Mouse (Mus musculus): ENCODE measurements around the gene Gm20388.

Gene Gm20388

DNA sequence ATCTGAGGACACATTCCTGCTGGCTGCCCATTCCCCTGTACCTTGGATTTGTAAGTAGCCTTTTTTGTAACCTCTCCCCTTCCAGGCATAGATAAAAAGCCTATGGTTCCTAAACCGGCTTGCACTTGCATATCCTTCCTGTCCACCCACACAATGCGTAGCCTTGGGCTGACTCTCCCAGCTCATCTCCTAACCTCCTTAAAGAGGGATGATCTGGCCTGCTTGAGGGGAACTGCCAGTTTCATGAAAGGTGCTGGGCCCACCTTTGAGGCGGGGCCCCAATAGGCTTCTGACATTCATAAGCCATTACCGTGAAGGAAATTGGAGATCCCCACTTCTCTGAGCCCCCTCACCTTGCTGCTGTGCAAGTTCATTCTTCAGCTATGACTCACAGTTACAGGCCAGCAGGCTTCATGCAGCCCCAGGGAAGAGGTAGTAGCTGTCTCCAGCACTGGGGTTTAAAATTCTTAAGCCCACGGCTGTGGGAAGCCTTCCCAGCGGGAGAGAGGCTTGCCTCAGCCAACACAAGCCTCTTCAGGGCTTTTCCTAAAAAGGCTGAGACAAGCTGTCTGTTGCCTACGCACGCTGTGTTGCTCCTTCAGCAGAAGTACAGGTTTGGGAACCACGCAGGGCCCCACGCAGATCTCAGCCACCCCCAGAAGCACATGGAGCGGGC is 2551.0 kb downstream of the Gm20388 start:
- no peak for DNase-seq

- no peak for DNase-seq
Observed at GRCm38 (mm10) chr8:122462510-122462909, 2551.9 kb downstream of the Gm20388 start.

DNA sequence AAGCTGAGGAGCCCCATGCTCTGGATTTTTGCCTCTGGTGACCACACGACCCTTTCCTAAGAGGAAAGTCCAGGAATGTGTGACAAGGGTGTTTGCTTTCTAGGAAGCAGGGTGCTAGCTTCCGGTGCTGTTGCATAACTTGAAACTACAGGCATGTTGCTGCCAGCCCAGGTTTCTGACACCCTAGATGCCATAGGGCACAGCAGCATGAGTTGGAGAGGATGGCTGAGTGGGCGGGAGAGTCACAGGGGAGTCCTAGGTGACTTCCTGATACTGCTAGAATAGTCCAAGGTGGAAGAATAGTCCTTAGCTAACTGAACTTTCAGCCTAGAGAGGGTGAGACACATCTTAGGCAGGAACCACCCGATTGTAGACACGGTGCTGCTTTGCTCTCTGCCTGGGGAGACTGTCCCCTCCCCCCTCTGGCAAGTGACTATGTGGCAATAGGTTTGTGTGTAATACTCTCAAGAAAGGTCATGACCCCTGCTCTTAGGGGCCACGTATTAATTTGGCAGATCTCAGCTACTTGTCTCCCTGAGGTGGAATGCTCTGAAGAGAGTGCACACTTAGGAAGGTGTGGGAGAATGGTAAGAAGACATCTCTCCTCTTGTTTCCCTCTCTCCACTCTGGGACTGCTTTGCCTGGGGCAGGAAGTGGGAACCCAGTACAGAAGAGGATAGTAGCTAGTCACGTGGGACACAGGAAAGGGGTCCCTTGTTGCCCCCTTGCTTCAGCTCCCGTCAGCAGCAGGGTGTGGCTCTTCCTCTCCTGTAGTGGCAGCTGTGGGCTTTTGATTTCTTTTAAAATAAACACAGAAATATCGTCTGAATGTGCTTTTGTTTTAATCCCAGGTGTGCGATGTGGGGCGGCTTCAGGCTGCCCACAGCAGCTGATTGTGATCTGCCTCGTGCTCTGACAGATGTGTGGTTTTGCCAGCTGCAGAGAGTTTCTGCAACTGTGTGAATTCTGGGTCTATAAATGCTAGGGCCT is 2553.3 kb downstream of the Gm20388 start:
- peak; percentile 61 to 63 for DNase-seq

DNA sequence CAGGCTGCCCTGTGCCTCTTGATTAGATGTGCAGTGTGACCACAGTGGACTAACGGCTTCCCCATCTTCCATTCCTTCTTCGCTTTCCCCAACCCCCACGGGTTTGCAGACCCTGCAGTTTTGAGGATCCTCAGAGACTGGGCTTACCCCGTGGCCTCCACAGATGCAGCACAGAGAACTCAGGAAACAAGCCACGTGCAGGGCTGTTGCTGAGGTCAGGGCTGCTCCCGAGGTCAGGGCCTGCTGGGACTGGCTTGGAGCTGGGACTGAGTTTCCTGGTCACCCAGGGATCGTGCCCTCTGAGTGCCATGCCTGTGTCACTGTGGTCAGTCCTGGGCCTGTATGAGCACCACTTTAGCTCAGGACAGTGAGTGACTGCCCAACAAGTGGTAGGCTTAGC is 2554.3 kb downstream of the Gm20388 start:
- no peak for DNase-seq

DNA sequence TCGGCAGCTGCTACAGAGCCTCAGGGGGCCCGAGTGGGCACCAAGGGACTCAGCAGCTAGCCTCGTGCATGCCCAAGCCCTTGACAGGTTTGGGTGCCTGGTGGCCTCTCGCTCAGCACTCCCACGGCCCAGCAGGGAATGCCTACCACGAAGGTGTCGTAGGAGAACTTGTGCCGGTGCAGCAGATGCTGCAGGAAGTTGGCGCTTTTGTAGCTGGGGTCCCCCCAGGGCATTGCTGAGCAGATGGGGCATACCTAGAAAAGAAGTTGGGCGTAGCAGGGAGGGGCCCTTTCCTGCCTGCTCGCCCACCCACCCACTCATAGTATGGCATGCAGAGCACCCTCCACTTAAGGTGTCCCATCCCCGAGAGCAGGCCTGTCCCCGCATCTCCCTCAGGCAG is 2557.2 kb downstream of the Gm20388 start:
- DNase-seq, result no peak

DNA sequence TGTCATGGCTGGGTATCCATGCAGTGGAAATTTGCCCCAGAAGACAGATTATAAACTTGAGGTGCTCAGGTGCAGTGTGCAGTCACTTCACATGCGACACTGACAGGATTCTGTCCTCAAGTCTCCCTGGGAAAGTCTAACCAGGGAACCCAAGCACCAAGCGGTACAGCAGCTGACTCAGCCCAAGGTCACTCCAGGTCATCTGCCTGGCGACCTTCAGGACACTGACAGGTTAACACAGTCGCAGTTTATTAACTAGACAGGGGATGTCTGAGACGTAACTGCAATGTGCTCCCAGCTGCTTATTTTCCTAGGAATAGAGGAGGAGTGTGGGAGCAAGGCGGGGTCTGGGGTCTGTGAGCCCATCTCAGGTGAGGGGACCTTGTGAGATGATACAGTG is 2558.8 kb downstream of the Gm20388 start:
- DNase-seq, result no peak

GRCm38 (mm10) chr8:122469965-122470364 is 2559.3 kb downstream of the Gm20388 start:
- no peak for DNase-seq

DNA sequence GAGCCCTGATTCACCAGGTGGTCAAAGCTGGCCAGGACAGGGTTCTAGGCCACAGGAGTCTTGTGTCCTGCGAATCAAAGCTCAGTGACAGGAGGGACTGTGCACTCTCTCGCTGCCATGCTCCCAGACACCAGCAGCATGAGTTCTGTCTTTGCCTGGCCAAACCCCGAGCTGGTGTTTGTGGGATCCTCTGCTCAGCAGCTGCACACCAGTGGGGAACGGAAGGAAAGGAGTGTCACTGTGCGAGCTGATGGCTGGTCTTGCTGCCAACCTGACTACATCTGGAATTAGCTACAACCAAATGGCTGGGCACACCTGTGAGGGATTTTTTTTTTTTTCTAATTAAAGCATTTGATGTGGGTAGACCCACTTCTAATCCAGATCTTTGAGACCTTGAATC is 2560.1 kb downstream of the Gm20388 start:
- no peak for DNase-seq

GRCm38 (mm10) chr8:122473911-122474421 is 2563.3 kb downstream of the Gm20388 start:
- DNase-seq, result peak in 1 of 2 experiments; percentile 53

DNA sequence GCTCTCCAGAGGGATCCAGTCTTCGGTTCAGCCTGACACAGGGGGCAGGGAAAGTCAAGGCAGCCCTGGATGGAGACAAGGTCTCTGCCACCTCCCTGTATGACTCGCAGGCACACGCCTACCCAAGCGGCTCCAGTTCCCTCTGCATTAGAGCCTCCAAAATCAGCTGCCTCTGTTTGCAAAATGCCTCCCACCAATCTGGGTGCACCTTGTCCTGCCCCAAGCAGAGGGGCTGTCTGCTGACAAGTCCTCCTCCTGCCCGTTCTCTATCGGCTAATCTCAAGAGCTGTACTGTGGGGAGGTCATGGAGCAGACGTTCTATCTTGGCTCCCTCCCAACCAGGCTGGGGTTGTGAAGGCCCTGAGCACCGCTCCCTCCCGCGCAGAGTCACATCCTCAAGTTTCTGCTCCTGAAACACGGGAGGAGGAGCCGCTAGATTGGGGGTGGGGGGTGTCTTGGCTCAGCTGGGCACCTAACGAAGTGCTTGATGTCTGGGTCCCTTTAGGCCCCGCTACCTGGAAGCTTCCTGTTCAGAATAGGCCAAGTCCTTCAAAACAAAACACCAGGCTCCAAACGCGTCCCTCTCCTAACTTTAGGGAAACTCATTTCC is 2564.4 kb downstream of the Gm20388 start:
- peak; percentile 59 to 65 for DNase-seq

DNA sequence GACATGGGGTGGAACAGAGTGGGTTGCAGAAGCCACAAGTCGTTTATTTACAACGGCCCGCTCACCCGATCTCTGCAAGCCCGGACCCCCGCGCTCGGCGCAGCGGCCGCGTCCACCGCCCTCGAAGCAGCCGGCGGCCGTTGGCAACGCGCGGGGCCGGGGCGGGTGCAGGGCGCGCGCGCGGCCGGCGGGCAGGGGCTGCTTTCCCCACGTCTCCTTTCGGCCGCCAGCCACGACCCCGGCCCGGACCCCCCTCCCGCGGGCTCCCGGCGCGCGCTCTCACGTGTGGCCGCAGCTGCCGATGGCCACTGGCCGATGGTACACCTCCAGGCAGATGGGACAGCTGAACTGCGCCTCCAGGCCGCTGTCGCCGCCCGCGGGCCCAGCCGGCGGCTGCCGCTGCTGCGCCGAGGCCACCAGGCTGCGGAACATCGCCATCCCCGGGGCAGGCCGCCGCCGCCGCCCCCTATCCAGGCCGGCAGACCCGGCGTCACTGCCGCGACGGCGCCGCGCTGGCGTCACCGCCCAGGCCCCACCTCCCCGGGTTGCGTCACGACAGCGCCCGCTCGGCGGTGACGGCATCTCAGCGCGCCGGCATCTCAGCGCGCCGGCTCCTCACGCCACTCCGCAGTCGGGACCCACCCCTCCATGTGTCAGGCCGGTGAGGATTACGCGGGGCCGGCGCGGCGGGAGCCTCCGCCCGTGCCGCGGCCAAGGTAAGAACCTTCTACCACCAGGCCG is 2565.1 kb downstream of the Gm20388 start, which contains the start of the genes Rnf166 and Ctu2:
Rnf166 (minus strand) TSS at position 485 of the 741 bp plus-strand sequence.
Ctu2 (plus strand) TSS at position 564 of the 741 bp plus-strand sequence.
- DNase-seq, result peak; percentile 96

GRCm38 (mm10) chr8:122482448-122482847 is 2571.8 kb downstream of the Gm20388 start:
- DNase-seq, result no peak

DNA sequence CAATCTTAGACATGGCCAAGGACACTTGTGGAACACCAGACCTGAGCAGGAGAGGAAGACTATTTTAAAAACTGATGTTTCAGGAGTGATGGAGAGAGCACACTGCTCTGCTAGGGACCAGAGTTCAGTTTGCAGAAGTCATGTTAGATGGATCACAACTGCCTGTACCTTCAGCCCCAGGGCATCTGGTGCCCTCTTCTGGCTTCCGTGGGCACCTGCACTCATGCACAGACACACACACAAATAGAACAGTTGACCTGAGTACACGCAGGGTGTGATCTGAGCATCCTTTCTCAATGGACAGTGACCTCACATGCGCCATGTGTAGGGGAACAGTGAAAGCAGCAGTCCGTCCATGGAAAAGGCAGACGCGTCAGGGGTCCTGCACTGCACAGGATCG is 2573.2 kb downstream of the Gm20388 start:
- DNase-seq, result no peak

DNA sequence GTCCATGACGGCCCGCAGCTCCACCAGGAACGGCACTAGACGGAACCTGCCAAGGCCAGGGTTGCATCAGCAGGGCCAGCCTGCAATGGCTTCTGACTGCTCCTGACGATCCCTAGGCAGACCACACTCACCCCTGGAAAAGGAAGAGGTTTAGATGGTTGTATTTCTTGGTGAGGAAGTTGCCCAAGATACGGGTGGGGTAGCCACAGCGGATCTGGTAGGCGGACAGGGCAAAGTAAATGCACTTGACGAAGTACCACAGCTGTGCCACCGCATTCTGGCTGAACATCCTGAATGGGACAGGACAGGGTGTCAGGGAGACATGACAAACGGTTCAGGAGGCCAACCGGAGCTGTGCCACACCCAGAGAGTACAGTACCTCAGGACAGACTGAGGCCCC is 2574.2 kb downstream of the Gm20388 start:
- DNase-seq, result peak in 1 of 2 experiments; percentile 40

DNA sequence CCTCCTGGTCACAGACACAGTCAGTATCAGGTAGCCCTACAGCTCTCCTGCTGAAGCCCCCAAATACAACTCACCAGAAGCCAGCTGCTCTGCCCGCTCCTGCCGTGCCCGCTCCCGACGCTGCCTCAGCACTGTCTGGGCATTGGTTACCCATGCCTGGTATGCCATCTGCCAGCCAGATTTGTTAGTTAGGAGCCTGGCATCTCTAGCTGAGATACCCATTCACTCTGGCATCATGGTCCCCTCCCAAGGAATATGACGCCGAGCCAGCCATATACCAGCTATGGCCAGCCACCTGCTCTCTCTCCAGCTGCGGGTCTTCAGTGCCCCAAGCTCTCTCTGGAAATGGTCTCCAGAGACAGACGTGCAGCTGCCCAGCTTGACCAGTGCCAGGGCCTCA is 2577.7 kb downstream of the Gm20388 start:
- no peak for DNase-seq

GRCm38 (mm10) chr8:122497016-122497734 is 2586.5 kb downstream of the Gm20388 start:
- DNase-seq, result peak; percentile 43 to 71

DNA sequence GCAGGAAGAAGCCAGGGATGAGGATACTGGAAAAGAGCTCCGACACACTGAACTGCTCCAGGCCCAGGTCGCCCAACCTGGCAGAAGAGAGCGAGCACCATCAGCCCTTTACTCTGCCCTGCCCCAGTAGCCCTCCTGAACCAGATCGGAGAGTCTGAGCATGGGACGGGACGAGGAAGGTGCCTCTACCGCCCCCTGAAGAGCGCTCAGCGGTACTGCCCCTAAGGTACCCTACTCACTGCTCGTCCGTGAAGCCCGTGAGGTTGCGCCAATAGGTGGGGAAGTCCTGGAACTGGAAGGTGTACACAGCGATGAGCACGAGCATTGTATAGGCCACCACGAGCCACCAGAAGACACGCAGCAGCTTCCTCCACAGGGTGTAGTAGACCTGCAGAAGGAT is 2587.3 kb downstream of the Gm20388 start:
- peak in 1 of 2 experiments; percentile 33 for DNase-seq

DNA sequence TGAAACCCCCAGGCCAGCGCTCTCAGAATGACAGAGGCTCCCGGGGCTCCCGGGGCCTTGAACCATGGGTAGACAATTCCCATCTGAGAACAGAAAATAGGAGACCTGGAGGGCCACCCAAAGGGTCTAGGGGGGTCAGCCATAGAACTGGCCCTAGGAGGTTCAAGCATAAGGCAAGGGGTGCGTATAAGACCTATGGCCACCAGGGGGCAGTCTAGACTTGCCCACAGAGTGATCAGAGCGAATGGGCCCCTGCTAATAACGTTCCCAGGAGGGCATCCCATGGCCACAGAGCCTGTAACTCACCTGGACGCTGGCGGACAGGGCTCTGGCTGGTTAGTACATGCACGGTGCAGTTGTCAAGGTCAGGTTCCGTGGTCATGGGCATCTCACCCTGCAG is 2590.2 kb downstream of the Gm20388 start:
- peak; percentile 76 to 88 for DNase-seq

GRCm38 (mm10) chr8:122511552-122511951 is 2600.9 kb downstream of the Gm20388 start:
- DNase-seq, result peak; percentile 56 to 86

GRCm38 (mm10) chr8:122512392-122512791 is 2601.8 kb downstream of the Gm20388 start:
- no peak for DNase-seq

GRCm38 (mm10) chr8:122515699-122516098 is 2605.1 kb downstream of the Gm20388 start:
- no peak for DNase-seq
